Mouse (Mus musculus) midbrain, embryonic 12.5 days (tissue): Measurements from ENCODE around the gene Zfand2a. TPM values are rescaled to one million over a fixed set of nuclear protein-coding genes. Genes with fewer than 3 reads are reported as not detected.
A peak's percentile ranks its signal among the peaks of the same experiment; 100 is the strongest.

Source experiments
- ATAC-seq: fragments of 200-750 bp; cut with Nextera tagmentation; 2 replicates; pipeline ENCODE4 v1.8.0; 2017; ENCODE audit warnings: low read depth, moderate TSS enrichment, moderate library complexity; ENCODE audit not compliant: low FRiP score
- H3K27ac ChIP-seq: fragments of 300-500 bp; sonication (generic); replicated peaks from 2 replicates; pipeline ENCODE4 v1.5.1; 2016; ENCODE audit warnings: mild to moderate bottlenecking
- H3K27me3 ChIP-seq: fragments of 300-500 bp; sonication (generic); 2 replicates; pipeline ENCODE4 v1.6.1; 2016; ENCODE audit warnings: mild to moderate bottlenecking
- H3K36me3 ChIP-seq: fragments of 300-500 bp; sonication (generic); 2 replicates; pipeline ENCODE4 v1.6.1; 2016
- H3K4me1 ChIP-seq: fragments of 300-500 bp; sonication (generic); 2 replicates; pipeline ENCODE4 v1.6.1; 2016
- H3K4me2 ChIP-seq: fragments of 300-500 bp; sonication (generic); replicated peaks from 2 replicates; pipeline ENCODE4 v1.6.1; 2016; ENCODE audit warnings: mild to moderate bottlenecking, moderate library complexity
- H3K4me3 ChIP-seq: fragments of 300-500 bp; sonication (generic); 2 replicates; pipeline ENCODE4 v1.5.1; 2016; ENCODE audit warnings: mild to moderate bottlenecking
- H3K9ac ChIP-seq: fragments of 300-500 bp; sonication (generic); replicated peaks from 2 replicates; pipeline ENCODE4 v1.6.1; 2016; ENCODE audit warnings: mild to moderate bottlenecking, moderate library complexity
- H3K9me3 ChIP-seq: fragments of 300-500 bp; sonication (generic); 2 replicates; pipeline ENCODE4 v1.6.1; 2016; ENCODE audit warnings: mild to moderate bottlenecking
- WGBS: fragments of 180-500 bp; shearing (Covaris S2); methylation state at CpG from one replicate; pipeline ENCODE4 v1.1.7; 2016; 5-methylcytosine and 5-hydroxymethylcytosine counted together
- polyA plus RNA-seq: library from polyadenylated mRNA; unstranded; fragments of >200 nt; fragmentation: Nextera tagmentation; extraction: Ambion mirVana; gene quantifications from 2 replicates; pipeline ENCODE4 v1.2.1, GENCODE M21; 2016

The Zfand2a gene
- polyA plus RNA-seq, 1 experiment from 2014 or later = 11.5 TPM

DNA sequence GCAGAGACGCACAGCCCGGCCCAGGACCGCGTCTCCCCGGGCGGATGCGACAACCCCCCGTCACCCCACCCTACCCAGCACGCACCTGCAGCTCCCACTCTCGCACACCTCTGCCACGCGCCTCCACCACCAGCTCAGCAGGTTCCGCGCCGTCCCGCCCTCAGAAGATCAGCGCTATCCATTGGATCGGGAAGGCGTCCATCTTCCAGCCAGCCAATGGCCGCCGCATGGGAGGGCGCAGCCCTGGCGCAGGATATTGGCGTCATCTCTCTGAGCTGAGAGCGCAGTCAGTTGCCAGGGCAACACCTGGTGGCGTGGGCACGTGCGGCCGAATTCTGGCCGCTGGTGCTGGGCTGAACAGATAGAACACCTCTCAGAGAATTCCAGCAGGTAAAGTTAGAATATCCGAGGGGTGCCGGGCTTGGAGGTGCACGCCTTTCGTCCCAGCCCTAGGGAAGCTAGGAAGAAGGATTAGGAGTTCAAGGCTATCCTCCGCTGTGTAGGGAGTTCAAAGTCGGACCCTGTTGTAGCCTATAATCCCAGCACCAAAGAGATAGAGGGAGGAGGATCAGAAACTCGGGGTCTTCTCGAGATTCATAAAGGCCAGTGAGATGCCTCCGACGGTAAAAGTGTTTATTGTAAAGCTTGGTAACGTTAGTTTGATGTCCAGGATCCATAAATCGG is 23.8 kb downstream of the Zfand2a start, which contains the start of gene 3110082I17Rik:
3110082I17Rik (minus strand) TSS at position 144 of the 684 bp plus-strand sequence.
- peak within 1 kb of the TSS; percentile 65 for H3K9ac ChIP-seq
- no peak within 1 kb of the TSS for H3K27ac ChIP-seq
- WGBS = 5% methylated on average over 42 of the region's 42 CpGs
- ATAC-seq = peak; percentile 99
- peak within 1 kb of the TSS; percentile 84 for H3K4me2 ChIP-seq
- H3K9me3 ChIP-seq = no peaks in the 10 kb centered on the region
- H3K4me3 ChIP-seq = peak within 1 kb of the TSS; percentile 74
- H3K4me1 ChIP-seq = peaks cover 17% of the 10 kb centered on the region
- H3K36me3 ChIP-seq = no peaks in the 10 kb centered on the region
- H3K27me3 ChIP-seq = 0 out of 2 replicates have a peak, but pooled peaks cover 4% of the 10 kb centered on the region

DNA sequence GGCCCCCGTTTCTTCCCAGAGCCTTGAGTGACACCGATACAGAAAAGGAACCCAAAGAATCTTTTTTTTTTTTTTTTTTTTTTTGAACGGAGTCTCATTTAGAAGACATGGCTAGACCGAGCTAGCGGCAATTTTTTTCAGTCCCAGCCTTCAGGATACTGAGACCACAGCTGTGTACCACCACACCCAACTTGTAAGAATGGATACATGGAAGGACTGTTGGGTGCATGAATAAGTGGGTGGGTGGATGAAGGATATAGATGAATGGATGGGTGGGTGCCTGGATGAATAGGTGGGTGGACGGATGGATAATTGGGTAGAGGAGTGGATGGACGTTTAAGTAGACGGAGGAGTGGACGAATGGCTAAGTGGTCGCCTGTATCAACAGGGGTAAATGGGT is 24.4 kb downstream of the Zfand2a start:
- 0 out of 2 replicates have a peak, but pooled peaks have one; percentile 47 for ATAC-seq
- Histone ChIP-seq H3K4me2 (peak overlapping the region; percentile 84), H3K4me1 (peaks cover 17% of the 10 kb centered on the region), H3K36me3 (no peaks in the 10 kb centered on the region; the same call in 1 of the 2 replicates), H3K27ac (no peak overlapping the region), H3K9me3 (no peaks in the 10 kb centered on the region), H3K9ac (peak overlapping the region; percentile 65), H3K4me3 (peak overlapping the region; percentile 74), H3K27me3 (0 out of 2 replicates have a peak, but pooled peaks cover 4% of the 10 kb centered on the region)
- WGBS = 12% methylated on average over 10 of the region's 10 CpGs

DNA sequence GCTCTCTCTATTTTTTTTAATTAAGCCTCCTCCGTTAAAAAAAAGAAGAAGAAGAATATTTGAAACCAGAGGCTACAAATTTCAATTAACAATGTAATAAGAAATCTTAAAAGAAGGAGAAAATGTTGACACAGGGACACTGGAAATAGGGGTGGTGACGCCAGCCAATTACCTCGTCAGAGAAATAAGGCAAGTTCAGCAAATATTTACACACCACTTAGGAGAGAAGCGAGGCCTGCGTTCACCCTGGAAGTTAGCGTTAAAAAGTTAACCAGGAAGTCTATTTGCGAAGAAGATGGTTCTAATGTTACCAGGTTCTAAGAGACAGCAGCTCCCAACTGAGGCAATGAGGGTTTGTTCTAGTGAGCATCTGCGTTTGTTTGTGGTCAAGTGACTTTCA is 27.1 kb downstream of the Zfand2a start:
- no peak overlapping the region for H3K4me2 ChIP-seq
- no peak overlapping the region for H3K4me3 ChIP-seq
- no peaks in the 10 kb centered on the region for H3K9me3 ChIP-seq
- H3K27me3 ChIP-seq = 0 out of 2 replicates have a peak, but pooled peaks cover 2% of the 10 kb centered on the region
- H3K36me3 ChIP-seq = peaks cover 7% of the 10 kb centered on the region; the same call in 1 of the 2 replicates
- H3K9ac ChIP-seq = no peak overlapping the region
- no peak overlapping the region for H3K27ac ChIP-seq
- H3K4me1 ChIP-seq = peaks cover 17% of the 10 kb centered on the region
- 84% methylated on average over 8 of the region's 8 CpGs for WGBS
- no peak for ATAC-seq

DNA sequence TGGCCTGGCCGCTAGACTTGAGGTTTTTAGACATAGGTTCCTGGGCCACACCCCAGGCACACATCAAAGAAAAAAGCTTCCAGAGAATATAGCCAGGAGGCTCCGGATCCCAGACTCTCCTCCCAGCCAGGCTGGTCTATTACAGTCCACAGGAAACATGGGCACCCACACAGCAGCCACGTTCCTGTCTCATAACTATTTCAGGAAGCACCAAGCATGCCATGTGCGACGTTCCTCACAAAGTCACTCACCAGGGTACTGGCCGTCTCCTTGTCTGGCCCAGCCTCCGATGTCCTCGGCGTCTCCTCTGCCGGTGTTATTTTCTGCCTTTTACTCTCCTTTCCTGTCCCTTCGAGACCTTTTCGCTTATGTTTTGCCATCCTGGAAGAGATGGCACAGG is 29.2 kb downstream of the Zfand2a start:
- H3K36me3 ChIP-seq = peaks cover 7% of the 10 kb centered on the region; the same call in 1 of the 2 replicates
- no peak overlapping the region for H3K4me3 ChIP-seq
- no peaks in the 10 kb centered on the region for H3K27me3 ChIP-seq
- H3K4me2 ChIP-seq = no peak overlapping the region
- no peak overlapping the region for H3K9ac ChIP-seq
- H3K4me1 ChIP-seq = peaks cover 14% of the 10 kb centered on the region
- no peaks in the 10 kb centered on the region for H3K9me3 ChIP-seq
- ATAC-seq = no peak
- WGBS = 95% methylated on average over 12 of the region's 12 CpGs
- H3K27ac ChIP-seq = no peak overlapping the region

DNA sequence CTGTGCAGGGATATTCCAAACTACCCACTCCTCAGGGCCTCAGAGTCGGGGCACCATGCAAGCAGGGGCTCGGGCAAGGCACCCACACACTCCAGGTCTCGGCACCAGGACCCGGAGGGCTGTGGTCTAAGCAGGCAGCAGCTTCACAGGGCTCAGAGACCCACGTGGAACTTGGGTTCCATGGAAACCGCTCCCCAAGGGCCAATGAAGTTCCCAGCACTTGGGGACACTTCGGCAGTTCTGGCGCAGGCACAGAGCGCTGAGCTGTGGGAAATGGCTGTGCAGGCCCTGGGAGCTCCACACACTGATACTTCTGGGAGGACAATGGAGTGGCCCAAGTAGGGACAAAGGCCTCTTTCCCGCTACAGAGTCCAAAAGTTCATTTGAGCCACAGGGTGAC is 31.3 kb downstream of the Zfand2a start:
- Histone ChIP-seq H3K27ac (no peak overlapping the region), H3K27me3 (no peaks in the 10 kb centered on the region), H3K4me3 (no peak overlapping the region), H3K9ac (no peak overlapping the region), H3K4me1 (peaks cover 9% of the 10 kb centered on the region), H3K4me2 (no peak overlapping the region), H3K9me3 (no peaks in the 10 kb centered on the region), H3K36me3 (peaks cover 7% of the 10 kb centered on the region; the same call in 1 of the 2 replicates)
- WGBS = 91% methylated on average over 10 of the region's 10 CpGs
- ATAC-seq = no peak

DNA sequence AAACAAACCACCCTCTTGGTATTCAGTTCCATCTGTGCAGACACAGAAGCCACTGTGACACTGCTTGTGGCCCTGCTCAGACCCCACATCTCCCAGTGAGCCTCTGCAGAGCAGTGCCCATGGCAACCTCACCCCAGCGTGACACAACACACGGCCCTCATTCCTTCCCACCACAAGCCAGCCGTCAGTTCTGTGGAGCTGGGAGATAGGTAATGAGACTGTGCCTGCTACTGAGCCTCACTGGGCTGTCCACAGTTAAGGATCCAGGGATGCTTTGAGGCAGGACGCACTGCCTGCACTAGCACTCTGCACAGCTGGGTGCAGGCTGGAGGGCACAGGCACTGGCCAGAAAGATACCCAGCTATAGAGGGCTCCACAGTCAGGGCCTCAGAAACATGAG is 34.4 kb downstream of the Zfand2a start:
- Histone ChIP-seq H3K4me2 (no peak overlapping the region), H3K9me3 (no peaks in the 10 kb centered on the region), H3K27ac (peak overlapping the region; percentile 10), H3K27me3 (no peaks in the 10 kb centered on the region), H3K9ac (no peak overlapping the region), H3K4me1 (peaks cover 15% of the 10 kb centered on the region), H3K4me3 (no peak overlapping the region), H3K36me3 (peaks cover 7% of the 10 kb centered on the region; the same call in 1 of the 2 replicates)
- WGBS = 37% methylated on average over 4 of the region's 4 CpGs
- no peak for ATAC-seq

DNA sequence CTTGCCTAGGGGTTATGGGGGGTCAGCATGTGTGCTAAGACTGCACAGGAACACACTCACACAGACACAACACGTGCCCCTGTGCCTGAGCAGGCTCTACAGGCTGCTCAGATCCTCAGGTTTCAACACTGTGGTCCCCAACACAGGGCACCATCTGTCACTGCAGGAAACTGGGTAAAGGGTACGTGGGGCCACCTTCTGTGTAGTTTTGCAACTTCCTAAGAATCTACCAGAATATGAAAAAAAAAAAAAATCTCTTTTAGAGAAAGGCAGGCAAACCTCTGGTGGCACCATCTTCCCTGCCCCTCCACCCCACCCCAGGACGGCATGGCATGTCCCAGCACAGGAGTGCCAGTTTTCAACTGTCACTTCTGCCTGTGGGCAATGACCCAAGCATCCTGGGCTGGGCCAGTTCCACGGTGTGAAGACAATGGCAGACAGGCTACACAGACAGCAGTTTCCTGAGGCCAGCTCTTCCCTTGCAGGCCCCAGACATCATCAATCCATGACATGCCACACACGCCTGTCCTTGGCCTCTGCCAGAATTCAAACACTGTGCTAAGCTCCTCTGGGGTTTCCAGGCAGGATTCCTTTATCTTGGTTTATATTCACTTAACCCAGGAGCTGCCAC is 35.1 kb downstream of the Zfand2a start:
- Histone ChIP-seq H3K36me3 (peaks cover 2% of the 10 kb centered on the region; the same call in 1 of the 2 replicates), H3K4me3 (no peak overlapping the region), H3K4me1 (peaks cover 15% of the 10 kb centered on the region), H3K9ac (no peak overlapping the region), H3K9me3 (no peaks in the 10 kb centered on the region), H3K27me3 (no peaks in the 10 kb centered on the region), H3K4me2 (no peak overlapping the region), H3K27ac (peak overlapping the region; percentile 10)
- ATAC-seq = no peak
- 72% methylated on average over 5 of the region's 5 CpGs for WGBS

DNA sequence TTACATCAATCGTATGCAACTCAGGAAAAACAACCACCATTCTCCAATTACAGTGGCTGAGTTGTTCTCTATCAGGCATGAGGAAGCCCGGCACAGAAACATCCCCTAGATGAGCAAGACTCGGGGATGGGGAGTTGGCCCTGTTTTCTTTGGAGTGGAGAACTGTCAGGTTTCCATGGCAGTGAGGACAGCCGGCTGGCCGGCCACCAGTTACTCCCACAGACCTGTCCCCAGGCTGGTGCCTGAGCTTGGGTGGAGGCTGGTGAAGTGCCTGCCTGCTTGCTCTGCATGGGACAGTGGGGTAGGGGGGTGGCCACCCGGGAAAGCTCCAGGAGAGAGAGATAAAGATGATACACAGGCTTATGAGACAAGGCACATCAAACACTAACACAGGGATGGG is 36.3 kb downstream of the Zfand2a start:
- H3K4me2 ChIP-seq = no peak overlapping the region

DNA sequence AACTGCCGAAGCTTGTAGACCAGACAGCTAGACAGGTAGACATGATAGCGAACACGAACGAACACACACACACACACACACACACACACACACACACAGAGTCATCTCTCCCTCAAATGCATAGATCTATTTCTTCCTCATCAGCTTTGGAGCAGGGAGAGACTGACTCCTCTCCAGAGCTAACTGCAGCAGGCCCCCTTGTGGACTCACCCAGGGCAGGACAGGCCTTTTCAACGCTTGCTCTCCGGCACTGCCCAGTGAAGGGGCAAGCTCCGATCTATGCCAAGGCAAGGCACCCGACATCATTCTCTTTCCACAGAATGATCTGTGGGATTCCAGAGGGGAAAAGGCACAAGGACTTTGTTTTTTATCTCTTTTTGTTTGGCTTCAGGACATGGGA is 39.1 kb downstream of the Zfand2a start:
- H3K9ac ChIP-seq = no peak overlapping the region

More for the DNA sequence above, 36.3 kb downstream of the Zfand2a start:
- H3K36me3 ChIP-seq = no peaks in the 10 kb centered on the region
- H3K4me1 ChIP-seq = peaks cover 15% of the 10 kb centered on the region
- no peaks in the 10 kb centered on the region for H3K9me3 ChIP-seq
- H3K27me3 ChIP-seq = no peaks in the 10 kb centered on the region
- H3K9ac ChIP-seq = no peak overlapping the region
- WGBS = 77% methylated on average over 6 of the region's 6 CpGs
- ATAC-seq = no peak
- no peak overlapping the region for H3K27ac ChIP-seq
- H3K4me3 ChIP-seq = no peak overlapping the region

DNA sequence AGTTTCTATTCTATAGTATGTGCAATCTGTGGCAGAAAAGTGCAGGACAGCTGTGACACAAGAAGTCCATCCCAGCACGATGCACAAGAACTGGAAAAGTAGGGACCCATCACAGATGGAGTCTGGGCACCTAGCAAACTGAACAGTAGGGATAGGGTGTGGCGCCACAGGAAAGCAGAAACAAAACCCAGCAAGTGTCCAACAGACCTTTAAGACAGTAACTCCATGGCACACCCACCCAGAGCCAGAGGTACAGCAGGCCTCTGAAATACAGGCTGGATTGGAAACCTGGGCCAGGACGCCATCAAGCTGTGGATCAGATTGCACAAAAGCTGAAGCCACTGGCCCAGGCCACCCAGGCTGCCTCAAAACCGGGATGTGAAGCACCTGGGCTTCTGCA is 41.4 kb downstream of the Zfand2a start:
- ATAC-seq = no peak
- Histone ChIP-seq H3K4me2 (no peak overlapping the region), H3K36me3 (no peaks in the 10 kb centered on the region), H3K9ac (no peak overlapping the region; the same call in 1 of the 2 replicates), H3K4me1 (peaks cover 10% of the 10 kb centered on the region), H3K4me3 (no peak overlapping the region), H3K27ac (peak overlapping the region; percentile 32; the same call in 1 of the 2 replicates), H3K27me3 (no peaks in the 10 kb centered on the region), H3K9me3 (no peaks in the 10 kb centered on the region)
- 77% methylated on average over 4 of the region's 4 CpGs for whole genome bisulfite sequencing

More for the DNA sequence above, 39.1 kb downstream of the Zfand2a start:
- Histone ChIP-seq H3K27me3 (no peaks in the 10 kb centered on the region), H3K36me3 (no peaks in the 10 kb centered on the region), H3K4me1 (peaks cover 15% of the 10 kb centered on the region), H3K4me3 (no peak overlapping the region), H3K9me3 (no peaks in the 10 kb centered on the region), H3K27ac (no peak overlapping the region), H3K4me2 (no peak overlapping the region)
- ATAC-seq = no peak
- 85% methylated on average over 8 of the region's 8 CpGs for WGBS

DNA sequence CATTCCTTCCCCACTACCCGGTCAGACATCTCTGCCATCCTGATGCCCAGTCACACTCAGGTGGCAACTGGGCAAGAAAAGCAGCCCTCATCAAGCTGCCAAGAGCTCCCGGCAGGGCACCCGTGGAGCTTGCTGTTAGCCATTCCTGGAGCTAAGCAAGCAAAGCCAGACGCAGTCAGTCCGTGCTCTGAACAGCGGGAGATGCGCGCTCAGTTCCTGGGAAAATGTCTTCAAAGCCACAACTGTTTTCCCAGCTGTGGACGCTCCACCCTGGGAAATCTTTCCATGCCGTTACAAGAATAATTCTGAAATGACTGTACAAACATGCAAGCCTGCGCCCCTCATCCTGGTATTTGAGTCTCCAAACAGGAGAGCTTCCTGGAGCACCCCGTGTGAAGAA is 41.9 kb downstream of the Zfand2a start:
- no peaks in the 10 kb centered on the region for H3K36me3 ChIP-seq
- H3K4me3 ChIP-seq = no peak overlapping the region
- H3K27me3 ChIP-seq = no peaks in the 10 kb centered on the region
- H3K4me2 ChIP-seq = no peak overlapping the region
- H3K4me1 ChIP-seq = peaks cover 10% of the 10 kb centered on the region
- H3K9ac ChIP-seq = no peak overlapping the region
- peak overlapping the region; percentile 32; the same call in 1 of the 2 replicates for H3K27ac ChIP-seq
- WGBS = 75% methylated on average over 12 of the region's 12 CpGs
- H3K9me3 ChIP-seq = no peaks in the 10 kb centered on the region
- ATAC-seq = no peak

DNA sequence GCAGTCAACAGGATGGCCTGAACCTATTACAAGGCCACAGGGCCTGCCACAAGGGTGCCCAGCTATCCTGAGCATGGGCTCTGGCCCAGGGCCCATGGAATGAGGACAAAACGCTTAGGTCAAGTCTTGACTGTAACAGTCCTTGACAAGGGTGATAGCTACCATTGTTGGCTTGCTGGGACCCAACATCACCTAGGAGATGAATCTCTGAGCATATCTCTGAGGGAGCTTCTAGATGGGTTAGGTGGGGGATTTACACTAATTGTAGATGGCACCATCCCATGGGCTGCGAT is 42.7 kb downstream of the Zfand2a start:
- 87% methylated on average over 2 of the region's 2 CpGs for WGBS
- H3K27ac ChIP-seq = no peak overlapping the region
- no peak for ATAC-seq

More for the DNA sequence above, 42.7 kb downstream of the Zfand2a start:
- no peak overlapping the region for H3K4me3 ChIP-seq
- no peaks in the 10 kb centered on the region for H3K36me3 ChIP-seq
- peaks cover 10% of the 10 kb centered on the region for H3K4me1 ChIP-seq
- no peaks in the 10 kb centered on the region for H3K27me3 ChIP-seq
- no peak overlapping the region for H3K4me2 ChIP-seq
- no peaks in the 10 kb centered on the region for H3K9me3 ChIP-seq
- no peak overlapping the region for H3K9ac ChIP-seq
